Mouse (Mus musculus) adrenal gland, postnatal 36 days (tissue): ENCODE measurements at regions not wholly inside any gene's neighbourhood (a gene's known extent, or its start where the extent isn't known, plus 50 kb on each side); places are given as distances from the start of the nearest gene placed in this dataset.

Source experiments
- DNase-seq, 2 experiments: peaks; one replicate each; pipeline ENCODE4 v3.0.0; 2021; ENCODE audit warnings: mixed read lengths in 1 of 2

- DNase-seq = no peak
Observed at GRCm38 (mm10) chr6:141141016-141141415, 108.1 kb upstream of the Pde3a start.

- no peak for DNase-seq
Observed at GRCm38 (mm10) chr6:141148417-141149169, 100.5 kb upstream of the Pde3a start.

- no peak for DNase-seq
Observed at GRCm38 (mm10) chr6:141149170-141149917, 99.7 kb upstream of the Pde3a start.

- no peak for DNase-seq
Observed at GRCm38 (mm10) chr6:141159326-141159725, 89.7 kb upstream of the Pde3a start.

- DNase-seq = no peak
Observed at GRCm38 (mm10) chr6:141161626-141162233, 87.3 kb upstream of the Pde3a start.

- no peak for DNase-seq
Observed at GRCm38 (mm10) chr6:141167270-141167669, 81.8 kb upstream of the Pde3a start.

GRCm38 (mm10) chr6:141168356-141168755, 80.7 kb upstream of the Pde3a start:
- peak in 1 of 2 experiments; percentile 10 for DNase-seq

- no peak for DNase-seq
Observed at GRCm38 (mm10) chr6:141183782-141184181, 65.3 kb upstream of the Pde3a start.

- DNase-seq = no peak
Observed at GRCm38 (mm10) chr6:141188036-141188435, 61.0 kb upstream of the Pde3a start.

GRCm38 (mm10) chr6:141189093-141189492, 60.0 kb upstream of the Pde3a start:
- no peak for DNase-seq

- DNase-seq = peak in 1 of 2 experiments; percentile 23
Observed at GRCm38 (mm10) chr6:141189701-141190100, 59.4 kb upstream of the Pde3a start.

GRCm38 (mm10) chr6:141190383-141190782, 58.7 kb upstream of the Pde3a start:
- peak in 1 of 2 experiments; percentile 14 for DNase-seq

GRCm38 (mm10) chr6:141197501-141197900, 51.6 kb upstream of the Pde3a start:
- DNase-seq = no peak
